Mouse (Mus musculus): ENCODE measurements around the gene Rpp14. TPM values are rescaled to one million over a fixed set of nuclear protein-coding genes. Genes with fewer than 3 reads are reported as not detected.

The Rpp14 gene
- polyA plus RNA-seq, 1 experiment = 33.7 TPM

DNA sequence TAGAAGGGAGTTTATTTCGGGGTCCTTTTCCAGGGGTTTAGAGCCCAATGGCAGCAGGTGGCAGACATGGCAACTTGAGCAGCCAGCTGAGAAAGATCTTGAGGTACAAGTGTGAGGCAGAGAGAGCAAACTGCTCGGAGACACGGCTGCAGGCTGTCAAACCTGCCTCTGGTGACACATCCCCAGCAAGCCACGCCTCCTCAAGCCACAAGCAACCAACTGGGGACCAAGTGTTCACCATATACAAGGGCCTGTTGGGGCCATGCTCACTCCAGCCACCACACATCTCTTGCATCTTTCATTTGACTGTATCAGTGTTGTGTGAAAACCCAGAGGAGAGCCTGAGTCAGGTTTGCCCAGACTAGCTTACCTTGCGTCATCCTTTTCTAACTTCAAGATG lies 47.8 kb downstream of the Rpp14 start:
- no peak overlapping the region for H3K4me3 ChIP-seq (ENCODE audit: insufficient read depth, poor library complexity, severe bottlenecking)
- H3ac ChIP-seq (ENCODE audit: control insufficient read depth, insufficient read length, low read depth) = no peak overlapping the region

DNA sequence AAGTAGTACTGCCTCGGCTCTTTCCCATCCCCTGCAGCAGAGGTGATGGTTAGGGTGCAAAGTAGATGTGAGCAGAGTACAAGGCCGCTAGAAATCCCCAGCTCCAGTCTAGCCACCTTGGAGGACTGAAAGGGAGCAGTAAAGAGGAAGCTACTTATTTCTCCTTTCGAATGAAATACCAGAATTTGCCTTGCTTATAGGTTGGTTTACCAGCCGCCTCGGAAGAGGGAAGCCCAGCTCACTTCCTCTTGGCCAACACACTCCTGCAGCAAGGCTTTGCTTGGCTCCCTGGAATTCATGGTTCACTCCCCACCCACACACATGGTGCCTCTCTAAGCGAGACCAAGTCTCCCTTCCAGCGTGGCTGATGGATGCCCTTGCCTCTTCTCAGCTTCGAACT lies 52.6 kb downstream of the Rpp14 start:
- Histone ChIP-seq H3ac (ENCODE audit: control insufficient read depth, insufficient read length, low read depth) (no peak overlapping the region), H3K27me3 (ENCODE audit: control insufficient read depth, insufficient read depth, insufficient read length) (no peaks in the 10 kb centered on the region), H3K36me3 (ENCODE audit: control insufficient read depth, insufficient read depth) (peaks cover 6% of the 10 kb centered on the region), H3K79me2 (ENCODE audit: control insufficient read depth, insufficient read depth) (no peaks in the 10 kb centered on the region), H3K79me3 (ENCODE audit: low read depth) (no peaks in the 10 kb centered on the region), H3K4me3 (ENCODE audit: insufficient read depth, poor library complexity, severe bottlenecking) (no peak overlapping the region)
- TF ChIP-seq MYOD1 (IDR thresholded peaks at IDR 0.05; ENCODE audit: control insufficient read depth, insufficient read length, low read depth) = no peak
- TF ChIP-seq CTCF (IDR thresholded peaks at IDR 0.05; ENCODE audit: control insufficient read depth, insufficient read depth, insufficient read length) = no peak
- no peak for TF ChIP-seq MAX (IDR thresholded peaks at IDR 0.05)
- no peak for TF ChIP-seq MYOG (IDR thresholded peaks at IDR 0.05; ENCODE audit: control insufficient read depth, extremely low read depth, insufficient read length)
- no peak for TF ChIP-seq CEBPB (IDR thresholded peaks at IDR 0.05; ENCODE audit: low read depth)

More for the DNA sequence above, 47.8 kb downstream of the Rpp14 start:
- Histone ChIP-seq H3K36me3 (ENCODE audit: control insufficient read depth, insufficient read depth) (no peaks in the 10 kb centered on the region), H3K79me3 (ENCODE audit: low read depth) (no peaks in the 10 kb centered on the region), H3K27me3 (ENCODE audit: control insufficient read depth, insufficient read depth, insufficient read length) (no peaks in the 10 kb centered on the region), H3K79me2 (ENCODE audit: control insufficient read depth, insufficient read depth) (no peaks in the 10 kb centered on the region)
- TF ChIP-seq MYOD1 (IDR thresholded peaks at IDR 0.05; ENCODE audit: control insufficient read depth, insufficient read length, low read depth) (no peak), MYOG (IDR thresholded peaks at IDR 0.05; ENCODE audit: control insufficient read depth, extremely low read depth, insufficient read length) (no peak), FOSL1 (IDR thresholded peaks at IDR 0.05; ENCODE audit: insufficient read depth, low read length, poor library complexity, severe bottlenecking) (no peak)

DNA sequence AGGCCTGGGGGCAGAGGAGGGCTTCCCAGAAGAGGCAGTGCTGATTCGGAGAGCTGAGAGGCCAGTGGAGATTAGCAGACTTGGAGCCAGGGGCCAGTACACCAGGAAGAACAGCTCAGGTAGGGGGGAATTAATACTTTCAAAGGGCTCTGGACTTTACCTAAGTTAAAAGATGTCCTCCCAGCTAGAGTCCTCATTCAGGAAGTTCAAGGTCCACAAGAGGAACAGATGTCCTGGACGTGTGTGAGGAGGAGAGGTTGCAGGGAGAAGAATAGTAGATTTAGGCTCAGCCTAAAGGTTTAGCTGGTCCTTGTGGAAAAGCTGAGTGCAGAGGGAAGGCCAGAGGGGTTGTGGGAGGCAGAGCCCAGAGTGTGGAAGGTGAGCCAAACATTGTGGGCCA lies 54.1 kb downstream of the Rpp14 start:
- H3K4me3 ChIP-seq (ENCODE audit: insufficient read depth, poor library complexity, severe bottlenecking) = no peak overlapping the region
- no peaks in the 10 kb centered on the region for H3K27me3 ChIP-seq (ENCODE audit: control insufficient read depth, insufficient read depth, insufficient read length)
- H3ac ChIP-seq (ENCODE audit: control insufficient read depth, insufficient read length, low read depth) = no peak overlapping the region
- TF ChIP-seq MYOG (IDR thresholded peaks at IDR 0.05; ENCODE audit: control insufficient read depth, extremely low read depth, insufficient read length) = no peak
- TF ChIP-seq USF1 (IDR thresholded peaks at IDR 0.05; ENCODE audit: low read depth) = no peak
- TF ChIP-seq CTCF (IDR thresholded peaks at IDR 0.05; ENCODE audit: control insufficient read depth, insufficient read depth, insufficient read length) = no peak
- TF ChIP-seq FOSL1 (IDR thresholded peaks at IDR 0.05; ENCODE audit: insufficient read depth, low read length, poor library complexity, severe bottlenecking) = no peak
- no peak for TF ChIP-seq CEBPB (IDR thresholded peaks at IDR 0.05; ENCODE audit: low read depth)
- TF ChIP-seq MYOD1 (IDR thresholded peaks at IDR 0.05; ENCODE audit: control insufficient read depth, insufficient read length, low read depth) = no peak
- no peak for TF ChIP-seq MAX (IDR thresholded peaks at IDR 0.05)
- no peaks in the 10 kb centered on the region for H3K79me2 ChIP-seq (ENCODE audit: control insufficient read depth, insufficient read depth)
- no peaks in the 10 kb centered on the region for H3K79me3 ChIP-seq (ENCODE audit: low read depth)
- H3K36me3 ChIP-seq (ENCODE audit: control insufficient read depth, insufficient read depth) = peaks cover 14% of the 10 kb centered on the region

DNA sequence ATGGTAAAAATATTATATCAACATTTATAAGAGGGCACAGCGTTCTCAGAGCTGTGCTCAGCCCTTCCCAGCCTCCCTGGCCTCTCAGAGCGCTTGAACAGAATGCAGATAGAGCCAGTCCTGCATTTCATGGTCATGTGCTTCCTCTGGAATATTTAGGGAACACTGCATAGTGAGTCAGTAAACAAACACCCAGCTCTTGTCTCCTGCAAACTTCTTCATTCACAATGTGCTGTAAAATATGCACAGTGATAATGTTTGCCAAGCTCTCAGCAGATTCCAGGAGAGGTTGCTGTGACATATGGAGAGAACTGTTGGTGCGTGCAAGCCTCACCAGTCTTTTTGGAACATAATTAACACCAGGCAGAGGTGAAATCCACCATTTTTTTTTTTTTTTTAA lies 55.0 kb downstream of the Rpp14 start:
- Histone ChIP-seq H3K36me3 (ENCODE audit: control insufficient read depth, insufficient read depth) (peaks cover 23% of the 10 kb centered on the region), H3K79me3 (ENCODE audit: low read depth) (no peaks in the 10 kb centered on the region), H3K27me3 (ENCODE audit: control insufficient read depth, insufficient read depth, insufficient read length) (no peaks in the 10 kb centered on the region), H3ac (ENCODE audit: control insufficient read depth, insufficient read length, low read depth) (no peak overlapping the region), H3K79me2 (ENCODE audit: control insufficient read depth, insufficient read depth) (no peaks in the 10 kb centered on the region), H3K4me3 (ENCODE audit: insufficient read depth, poor library complexity, severe bottlenecking) (no peak overlapping the region)
- TF ChIP-seq MYOD1 (IDR thresholded peaks at IDR 0.05; ENCODE audit: control insufficient read depth, insufficient read length, low read depth) = no peak
- no peak for TF ChIP-seq FOSL1 (IDR thresholded peaks at IDR 0.05; ENCODE audit: insufficient read depth, low read length, poor library complexity, severe bottlenecking)
- no peak for TF ChIP-seq MYOG (IDR thresholded peaks at IDR 0.05; ENCODE audit: control insufficient read depth, extremely low read depth, insufficient read length)
- TF ChIP-seq MAX (IDR thresholded peaks at IDR 0.05) = no peak
- TF ChIP-seq USF1 (IDR thresholded peaks at IDR 0.05; ENCODE audit: low read depth) = no peak
- TF ChIP-seq CEBPB (IDR thresholded peaks at IDR 0.05; ENCODE audit: low read depth) = no peak
- TF ChIP-seq CTCF (IDR thresholded peaks at IDR 0.05; ENCODE audit: control insufficient read depth, insufficient read depth, insufficient read length) = no peak

DNA sequence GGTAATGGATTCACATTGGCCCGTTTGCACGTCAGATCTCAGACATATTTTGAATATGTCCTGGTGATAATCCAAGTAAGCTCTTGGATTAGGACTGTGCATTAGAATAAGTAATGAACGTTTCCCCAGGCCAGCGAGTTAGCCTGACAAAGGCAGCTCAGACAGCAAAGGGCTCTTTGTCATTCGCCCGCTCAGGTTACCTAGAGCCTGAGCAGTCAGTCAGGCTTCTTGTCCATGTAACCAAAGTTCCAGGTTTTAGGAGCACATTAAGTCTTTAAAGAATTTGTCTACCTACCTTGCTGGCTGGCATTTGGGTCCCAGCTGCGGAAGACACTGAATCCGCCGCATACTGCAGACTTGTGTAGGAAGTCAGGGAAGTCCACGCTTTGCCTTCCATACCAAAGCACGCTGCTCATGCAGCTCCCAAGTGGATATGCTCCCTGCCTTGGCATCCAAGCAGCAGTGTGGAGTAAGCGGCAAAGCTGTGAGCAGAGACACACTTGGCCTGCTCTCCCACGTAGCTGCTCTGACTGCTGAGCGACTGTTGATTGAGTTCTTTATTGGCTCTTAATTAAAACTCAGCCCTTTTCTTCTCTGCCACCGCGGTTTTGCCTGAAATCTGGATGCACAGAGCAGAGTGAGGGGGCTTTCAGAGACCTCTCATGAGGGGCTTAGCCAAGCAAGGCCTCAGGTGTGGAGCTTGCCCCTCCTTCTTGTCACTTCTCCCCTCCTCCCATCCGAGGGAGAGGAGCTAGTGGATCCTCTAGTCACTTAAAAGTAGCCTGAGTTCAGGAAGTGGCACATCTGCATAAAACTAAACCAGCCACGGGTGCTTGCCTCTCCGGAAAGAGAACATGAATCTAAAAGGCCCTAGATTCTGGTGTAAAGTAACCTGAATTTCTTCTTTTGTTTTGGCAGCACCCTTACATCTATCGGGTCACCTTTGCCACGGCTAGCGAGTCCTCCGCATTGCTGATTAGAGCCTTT lies 59.9 kb downstream of the Rpp14 start:
- TF ChIP-seq FOSL1 (IDR thresholded peaks at IDR 0.05; ENCODE audit: insufficient read depth, low read length, poor library complexity, severe bottlenecking) = no peak
- TF ChIP-seq MAX (IDR thresholded peaks at IDR 0.05) = no peak
- TF ChIP-seq MYOD1 (IDR thresholded peaks at IDR 0.05; ENCODE audit: control insufficient read depth, insufficient read length, low read depth) = no peak
- TF ChIP-seq MYOG (IDR thresholded peaks at IDR 0.05; ENCODE audit: control insufficient read depth, extremely low read depth, insufficient read length) = no peak
- no peak for TF ChIP-seq USF1 (IDR thresholded peaks at IDR 0.05; ENCODE audit: low read depth)
- TF ChIP-seq CEBPB (IDR thresholded peaks at IDR 0.05; ENCODE audit: low read depth) = no peak
- TF ChIP-seq CTCF (IDR thresholded peaks at IDR 0.05; ENCODE audit: control insufficient read depth, insufficient read depth, insufficient read length) = no peak
- Histone ChIP-seq H3ac (ENCODE audit: control insufficient read depth, insufficient read length, low read depth) (no peak overlapping the region), H3K79me3 (ENCODE audit: low read depth) (no peaks in the 10 kb centered on the region), H3K27me3 (ENCODE audit: control insufficient read depth, insufficient read depth, insufficient read length) (no peaks in the 10 kb centered on the region), H3K36me3 (ENCODE audit: control insufficient read depth, insufficient read depth) (peaks cover 39% of the 10 kb centered on the region), H3K4me3 (ENCODE audit: insufficient read depth, poor library complexity, severe bottlenecking) (no peak overlapping the region), H3K79me2 (ENCODE audit: control insufficient read depth, insufficient read depth) (no peaks in the 10 kb centered on the region)

Data from C2C12 (cell line).